Mouse (Mus musculus): Measurements from ENCODE around the gene Sik2. TPM values are rescaled to one million over a fixed set of nuclear protein-coding genes. Genes with fewer than 3 reads are reported as not detected.

Gene Sik2
- polyA plus RNA-seq, 1 experiment from 2014 or later = 9.8 TPM

DNA sequence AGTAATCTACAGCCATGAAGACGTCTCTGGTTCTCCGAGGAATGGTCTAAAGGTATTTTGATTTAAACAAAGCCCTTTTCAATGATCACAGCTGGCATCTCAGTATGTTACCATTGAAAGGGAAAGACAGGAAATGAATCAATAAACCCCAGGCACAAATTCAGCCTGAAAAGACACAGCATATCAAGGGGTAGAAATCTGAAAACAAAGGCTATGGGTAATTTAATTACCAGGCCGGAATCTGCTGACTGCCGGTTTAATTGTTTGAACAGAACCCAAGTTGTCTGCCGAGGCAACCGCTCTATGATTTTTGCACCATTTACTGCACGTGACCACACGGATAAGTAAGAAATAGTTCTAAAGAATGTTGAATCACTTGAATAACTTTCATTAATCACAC is 22.8 kb downstream of the Sik2 start:
- no peak overlapping the region for H3K4me3 ChIP-seq (replicated peaks)
- no peak for ATAC-seq (ENCODE audit: insufficient read depth)
- 75% methylated on average over 8 of the region's 8 CpGs for WGBS (ENCODE audit: insufficient replicate concordance)
- no peak overlapping the region for H3K27ac ChIP-seq (replicated peaks)
- peaks cover 18% of the 10 kb centered on the region; the same call in 1 of the 2 replicates for H3K36me3 ChIP-seq (replicated peaks)
- H3K27me3 ChIP-seq = no peaks in the 10 kb centered on the region
- no peak overlapping the region for H3K9ac ChIP-seq
- no peaks in the 10 kb centered on the region for H3K9me3 ChIP-seq (replicated peaks)
- H3K4me2 ChIP-seq = no peak overlapping the region
- 0 out of 2 replicates have a peak, but pooled peaks cover 3% of the 10 kb centered on the region for H3K4me1 ChIP-seq (replicated peaks)

DNA sequence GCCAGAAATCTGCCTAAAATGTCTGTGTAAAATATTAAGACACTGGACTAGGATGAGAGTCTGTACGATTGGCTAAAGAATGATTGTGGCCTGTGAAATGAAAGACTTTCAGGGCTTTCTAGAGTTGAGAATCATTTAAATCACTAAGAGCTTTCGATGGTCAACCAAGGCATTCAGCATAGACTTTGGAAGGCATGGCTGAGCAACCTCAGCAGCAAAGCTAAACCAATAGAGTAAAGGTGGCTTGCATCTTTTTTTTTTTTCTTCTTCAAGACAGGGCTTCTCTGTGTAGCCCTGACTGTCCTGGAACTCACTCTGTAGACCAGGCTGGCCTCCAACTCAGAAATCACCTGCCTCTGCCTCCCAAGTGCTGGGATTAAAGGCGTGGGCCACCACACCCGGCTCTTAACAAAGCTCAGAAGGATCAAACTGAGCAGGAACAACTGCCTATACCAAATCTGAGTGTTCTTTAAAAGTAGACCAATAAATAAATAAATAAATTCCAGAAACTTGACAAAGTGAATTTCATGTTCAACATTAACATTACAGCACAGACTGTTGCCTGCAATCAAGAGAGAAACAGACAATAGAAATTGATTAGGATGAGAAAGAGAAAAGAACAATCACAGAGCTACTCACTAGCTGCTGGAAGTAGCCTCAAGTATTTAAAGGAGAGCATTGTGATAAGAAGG is 27.2 kb downstream of the Sik2 start:
- Histone ChIP-seq H3K27me3 (no peaks in the 10 kb centered on the region), H3K9ac (no peak overlapping the region), H3K27ac (replicated peaks) (no peak overlapping the region), H3K36me3 (replicated peaks) (peaks cover 6% of the 10 kb centered on the region; the same call in 1 of the 2 replicates), H3K4me3 (replicated peaks) (no peak overlapping the region), H3K9me3 (replicated peaks) (no peaks in the 10 kb centered on the region), H3K4me2 (no peak overlapping the region), H3K4me1 (replicated peaks) (no peaks in the 10 kb centered on the region)
- 81% methylated on average over 4 of the region's 4 CpGs for WGBS (ENCODE audit: insufficient replicate concordance)
- no peak for ATAC-seq (ENCODE audit: insufficient read depth)

DNA sequence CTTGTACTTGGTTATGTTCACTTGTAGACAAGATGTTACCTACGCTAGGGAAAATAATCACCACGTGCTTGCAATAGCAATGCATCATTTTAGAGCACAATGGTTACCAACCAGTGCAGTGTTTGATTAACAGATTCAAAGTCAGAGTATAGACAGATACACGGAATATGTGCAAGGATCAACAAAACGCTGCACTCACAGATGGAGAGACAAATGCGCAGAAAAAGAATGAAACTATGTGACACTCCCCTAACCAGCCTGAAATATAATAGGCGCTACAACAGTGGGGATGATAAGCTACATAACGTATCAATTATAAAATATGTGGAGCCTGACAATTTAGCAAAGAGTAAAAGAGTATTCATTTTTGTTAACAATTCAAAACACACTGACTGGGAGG is 34.2 kb downstream of the Sik2 start:
- Histone ChIP-seq H3K9me3 (replicated peaks) (no peaks in the 10 kb centered on the region), H3K4me1 (replicated peaks) (0 out of 2 replicates have a peak, but pooled peaks cover 5% of the 10 kb centered on the region), H3K27me3 (no peaks in the 10 kb centered on the region), H3K4me2 (no peak overlapping the region), H3K4me3 (replicated peaks) (no peak overlapping the region), H3K27ac (replicated peaks) (no peak overlapping the region), H3K9ac (no peak overlapping the region), H3K36me3 (replicated peaks) (0 out of 2 replicates have a peak, but pooled peaks cover 3% of the 10 kb centered on the region)
- 88% methylated on average over 7 of the region's 7 CpGs for WGBS (ENCODE audit: insufficient replicate concordance)
- no peak for ATAC-seq (ENCODE audit: insufficient read depth)

DNA sequence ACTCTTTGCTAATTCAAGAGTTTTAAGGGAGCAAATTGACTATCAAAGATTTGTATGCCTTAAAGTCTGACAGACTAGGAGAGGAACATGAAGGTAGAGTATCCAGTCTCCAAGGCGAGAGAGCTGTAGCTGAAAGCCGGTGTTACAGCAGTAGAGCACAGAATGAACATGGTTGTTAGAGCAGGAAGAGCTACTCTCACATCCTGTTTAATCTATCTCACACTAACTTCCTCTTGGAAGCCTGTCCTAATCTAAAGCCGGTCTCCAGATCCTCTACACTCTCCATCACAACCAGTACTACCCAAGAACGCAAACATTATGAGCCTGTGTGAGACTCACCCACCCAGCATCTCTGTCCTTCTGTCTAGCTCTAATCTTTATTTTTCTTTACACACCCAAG is 38.5 kb downstream of the Sik2 start:
- 24% methylated on average over 4 of the region's 4 CpGs for WGBS (ENCODE audit: insufficient replicate concordance)
- H3K4me1 ChIP-seq (replicated peaks) = peaks cover 8% of the 10 kb centered on the region; the same call in 1 of the 2 replicates

DNA sequence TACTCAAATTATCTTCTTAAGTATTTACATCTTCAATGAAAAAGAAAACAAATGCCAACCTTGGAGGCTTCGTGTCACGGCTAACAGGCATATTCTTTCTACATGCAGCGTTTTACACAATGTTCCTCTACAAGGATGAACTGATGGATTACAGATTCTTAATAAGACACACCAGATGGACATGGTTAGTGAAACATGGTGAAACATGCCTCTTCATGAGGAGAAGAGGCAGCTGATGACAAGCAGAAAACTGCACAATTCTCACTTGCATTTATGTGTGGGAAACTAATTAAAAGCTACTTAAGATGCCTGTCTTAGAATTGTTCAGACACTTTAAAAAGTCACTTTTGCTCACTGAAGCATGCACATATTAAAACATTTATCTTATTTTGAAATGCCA is 39.6 kb downstream of the Sik2 start:
- Histone ChIP-seq H3K4me1 (replicated peaks) (peaks cover 13% of the 10 kb centered on the region), H3K4me2 (no peak overlapping the region), H3K36me3 (replicated peaks) (no peaks in the 10 kb centered on the region), H3K9me3 (replicated peaks) (no peaks in the 10 kb centered on the region), H3K27me3 (no peaks in the 10 kb centered on the region), H3K27ac (replicated peaks) (no peak overlapping the region), H3K4me3 (replicated peaks) (no peak overlapping the region), H3K9ac (no peak overlapping the region)
- ATAC-seq (ENCODE audit: insufficient read depth) = no peak
- 90% methylated on average over 3 of the region's 3 CpGs for WGBS (ENCODE audit: insufficient replicate concordance)

More for the DNA sequence above, 38.5 kb downstream of the Sik2 start:
- no peaks in the 10 kb centered on the region for H3K36me3 ChIP-seq (replicated peaks)
- no peak overlapping the region for H3K9ac ChIP-seq
- no peak overlapping the region for H3K4me3 ChIP-seq (replicated peaks)
- no peak overlapping the region for H3K27ac ChIP-seq (replicated peaks)
- H3K9me3 ChIP-seq (replicated peaks) = no peaks in the 10 kb centered on the region
- H3K4me2 ChIP-seq = no peak overlapping the region
- H3K27me3 ChIP-seq = no peaks in the 10 kb centered on the region
- no peak for ATAC-seq (ENCODE audit: insufficient read depth)

DNA sequence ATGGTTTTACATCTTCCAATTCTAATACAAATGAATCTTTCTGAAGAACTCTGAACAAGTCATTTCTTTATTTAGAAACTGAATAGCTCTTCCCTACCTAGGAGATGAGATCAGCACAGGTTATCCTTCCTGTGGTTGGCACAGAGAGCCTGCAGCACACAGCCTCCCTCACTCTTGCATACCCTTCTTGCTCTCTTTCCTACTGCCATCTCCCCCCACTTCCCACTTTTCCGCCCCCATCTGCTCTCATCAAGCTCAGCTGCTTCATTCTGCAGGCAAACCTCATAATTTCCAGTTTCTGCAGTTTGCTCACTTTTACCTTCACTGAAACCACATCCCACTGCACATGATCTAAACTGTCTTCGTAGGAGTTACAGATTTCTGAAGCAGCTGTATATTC is 42.6 kb downstream of the Sik2 start:
- WGBS (ENCODE audit: insufficient replicate concordance) = 57% methylated on average over 2 of the region's 2 CpGs
- no peak overlapping the region for H3K27ac ChIP-seq (replicated peaks)
- no peaks in the 10 kb centered on the region for H3K27me3 ChIP-seq
- no peaks in the 10 kb centered on the region for H3K36me3 ChIP-seq (replicated peaks)
- ATAC-seq (ENCODE audit: insufficient read depth) = no peak
- no peaks in the 10 kb centered on the region for H3K9me3 ChIP-seq (replicated peaks)
- H3K4me3 ChIP-seq (replicated peaks) = no peak overlapping the region
- peaks cover 16% of the 10 kb centered on the region for H3K4me1 ChIP-seq (replicated peaks)
- no peak overlapping the region for H3K4me2 ChIP-seq
- H3K9ac ChIP-seq = no peak overlapping the region

DNA sequence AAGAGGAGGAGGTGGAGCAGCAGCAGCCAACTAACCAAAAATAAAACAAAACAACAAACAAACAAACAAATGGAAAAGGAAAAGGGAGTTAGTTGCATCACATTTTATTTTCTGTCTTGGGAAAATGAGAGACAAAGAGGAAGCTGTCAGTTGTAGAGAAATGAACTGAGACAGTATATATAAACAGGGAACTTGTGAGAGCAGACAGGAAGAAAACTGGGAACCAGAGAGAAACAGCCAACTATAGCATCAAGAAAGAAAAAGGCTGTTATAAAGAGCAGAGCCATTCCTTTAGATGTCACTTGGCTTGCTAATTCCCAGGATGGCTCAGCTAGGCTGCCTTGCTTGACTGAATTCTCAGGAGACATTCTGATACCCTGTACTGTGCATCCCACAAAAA is 43.5 kb downstream of the Sik2 start:
- H3K4me3 ChIP-seq (replicated peaks) = no peak overlapping the region
- no peak overlapping the region for H3K9ac ChIP-seq
- no peaks in the 10 kb centered on the region for H3K36me3 ChIP-seq (replicated peaks)
- H3K27ac ChIP-seq (replicated peaks) = no peak overlapping the region
- no peaks in the 10 kb centered on the region for H3K9me3 ChIP-seq (replicated peaks)
- peaks cover 14% of the 10 kb centered on the region for H3K4me1 ChIP-seq (replicated peaks)
- H3K4me2 ChIP-seq = no peak overlapping the region
- H3K27me3 ChIP-seq = no peaks in the 10 kb centered on the region
- no peak for ATAC-seq (ENCODE audit: insufficient read depth)

DNA sequence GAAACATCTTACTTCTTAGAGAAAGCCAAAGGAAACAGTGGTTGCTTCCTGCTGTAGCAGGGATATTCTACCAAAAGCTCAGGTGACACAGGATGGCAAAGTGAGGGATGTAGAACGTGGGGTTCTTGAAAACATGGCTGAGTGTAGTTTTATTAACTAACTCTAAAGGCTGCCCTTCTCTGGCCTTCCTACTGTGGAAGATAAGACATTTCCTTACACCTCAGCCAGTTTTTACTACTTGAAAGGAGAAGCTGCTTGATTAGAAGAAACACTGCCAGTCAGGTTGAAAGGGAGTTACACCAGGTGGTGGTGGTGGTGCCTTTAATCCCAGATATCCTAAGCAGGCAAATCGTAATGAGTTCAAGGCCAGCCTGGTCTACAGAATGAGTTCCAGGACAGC is 44.0 kb downstream of the Sik2 start:
- Histone ChIP-seq H3K27ac (replicated peaks) (no peak overlapping the region; the same call in 1 of the 2 replicates), H3K9ac (no peak overlapping the region), H3K4me1 (replicated peaks) (peaks cover 11% of the 10 kb centered on the region), H3K4me2 (no peak overlapping the region), H3K9me3 (replicated peaks) (no peaks in the 10 kb centered on the region), H3K27me3 (no peaks in the 10 kb centered on the region), H3K36me3 (replicated peaks) (no peaks in the 10 kb centered on the region; the same call in 1 of the 2 replicates), H3K4me3 (replicated peaks) (no peak overlapping the region)
- no peak for ATAC-seq (ENCODE audit: insufficient read depth)
- 52% methylated on average over 2 of the region's 2 CpGs for whole genome bisulfite sequencing (ENCODE audit: insufficient replicate concordance)

DNA sequence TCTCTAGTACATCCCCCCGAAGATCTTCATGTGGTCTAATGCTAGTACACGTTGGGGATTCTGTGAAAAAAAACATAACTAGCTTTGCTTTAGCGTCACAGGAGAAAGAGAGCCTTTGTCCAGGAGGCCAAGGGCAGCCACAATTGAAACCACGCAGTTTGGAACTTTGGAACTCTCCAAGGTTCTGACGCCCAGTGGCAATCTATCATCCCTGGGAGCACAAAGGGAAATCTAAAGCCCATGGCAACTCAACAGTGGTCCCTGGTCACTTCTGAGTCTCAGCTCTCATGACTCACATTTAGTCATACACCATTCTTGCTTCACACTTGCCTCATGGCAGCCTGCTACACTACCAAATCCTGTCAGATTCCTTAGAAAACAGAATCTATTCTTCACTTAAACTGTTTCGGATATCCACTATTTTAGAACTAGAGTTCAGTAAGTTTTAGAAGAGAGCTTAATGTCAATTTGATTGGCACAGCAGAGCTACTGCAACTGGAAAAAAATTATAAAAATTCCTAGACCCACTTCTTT is 50.9 kb downstream of the Sik2 start:
- H3K4me1 ChIP-seq (replicated peaks) = no peaks in the 10 kb centered on the region
- ATAC-seq (ENCODE audit: insufficient read depth) = no peak
- no peak overlapping the region for H3K9ac ChIP-seq
- H3K36me3 ChIP-seq (replicated peaks) = peaks cover 5% of the 10 kb centered on the region
- WGBS (ENCODE audit: insufficient replicate concordance) = 65% methylated on average over 6 of the region's 6 CpGs
- H3K27me3 ChIP-seq = no peaks in the 10 kb centered on the region
- H3K9me3 ChIP-seq (replicated peaks) = no peaks in the 10 kb centered on the region
- H3K27ac ChIP-seq (replicated peaks) = no peak overlapping the region
- H3K4me3 ChIP-seq (replicated peaks) = no peak overlapping the region
- no peak overlapping the region for H3K4me2 ChIP-seq

DNA sequence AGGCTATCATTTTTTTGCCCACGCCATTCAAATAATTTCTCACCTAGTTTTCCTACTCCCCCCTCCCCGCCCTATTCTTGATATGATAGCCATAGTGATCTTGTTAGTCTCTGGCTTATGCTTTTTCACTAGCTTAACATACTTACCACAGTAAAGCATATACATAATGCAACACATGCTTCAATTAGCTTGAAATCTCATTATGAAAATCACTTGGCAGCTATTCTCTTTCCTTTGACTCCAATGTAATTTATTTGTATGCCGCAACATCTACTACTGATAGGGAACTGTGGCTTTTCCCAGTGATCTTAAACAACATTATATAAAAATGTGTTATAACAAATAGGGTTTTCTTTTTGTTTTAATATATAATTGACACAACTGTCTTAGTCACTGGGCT is 53.7 kb downstream of the Sik2 start:
- Histone ChIP-seq H3K4me2 (no peak overlapping the region), H3K9ac (no peak overlapping the region), H3K27me3 (no peaks in the 10 kb centered on the region), H3K27ac (replicated peaks) (no peak overlapping the region), H3K36me3 (replicated peaks) (peaks cover 9% of the 10 kb centered on the region), H3K4me1 (replicated peaks) (no peaks in the 10 kb centered on the region), H3K4me3 (replicated peaks) (no peak overlapping the region), H3K9me3 (replicated peaks) (no peaks in the 10 kb centered on the region)
- 86% methylated on average over 3 of the region's 3 CpGs for WGBS (ENCODE audit: insufficient replicate concordance)
- ATAC-seq (ENCODE audit: insufficient read depth) = no peak

DNA sequence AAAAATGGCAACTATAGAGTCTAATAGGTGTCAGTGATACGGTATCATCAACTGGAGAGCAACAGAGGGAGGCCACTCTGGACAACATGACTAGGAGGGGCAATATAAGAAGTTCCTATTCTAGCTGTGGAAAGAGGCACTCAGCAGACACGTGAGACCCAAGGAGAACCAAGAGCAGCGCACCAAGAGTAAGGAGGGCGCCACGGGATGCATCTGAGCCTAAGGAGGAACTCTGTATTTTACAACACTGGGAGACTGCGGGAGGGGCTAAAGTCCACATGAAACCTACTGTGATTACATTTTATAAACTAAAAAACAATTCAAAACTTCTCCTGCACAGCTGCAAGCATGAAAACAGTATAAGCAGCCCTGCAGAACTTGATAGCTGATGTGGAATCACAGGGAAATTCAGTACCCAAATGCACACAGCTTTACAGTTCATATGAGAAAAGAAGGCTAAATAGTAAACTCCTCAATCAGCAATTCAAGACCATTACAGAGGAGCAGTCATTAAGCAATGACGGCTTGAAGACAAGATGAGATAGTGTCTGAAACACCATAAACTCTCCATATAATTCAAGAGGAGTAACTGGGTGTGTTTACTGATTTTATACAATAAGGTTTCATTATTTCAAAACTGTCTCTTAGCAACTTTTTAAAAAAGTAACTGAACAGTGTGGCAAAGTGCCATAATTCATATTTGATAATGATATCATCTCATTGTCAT is 60.6 kb downstream of the Sik2 start:
- H3K9me3 ChIP-seq (replicated peaks) = no peaks in the 10 kb centered on the region
- no peak overlapping the region for H3K4me2 ChIP-seq
- no peak overlapping the region for H3K27ac ChIP-seq (replicated peaks)
- H3K27me3 ChIP-seq = no peaks in the 10 kb centered on the region
- H3K4me1 ChIP-seq (replicated peaks) = peaks cover 16% of the 10 kb centered on the region
- ATAC-seq (ENCODE audit: insufficient read depth) = no peak
- H3K36me3 ChIP-seq (replicated peaks) = peaks cover 7% of the 10 kb centered on the region
- H3K4me3 ChIP-seq (replicated peaks) = no peak overlapping the region
- 87% methylated on average over 7 of the region's 7 CpGs for WGBS (ENCODE audit: insufficient replicate concordance)
- H3K9ac ChIP-seq = no peak overlapping the region
